Mouse (Mus musculus): ENCODE measurements at regions not wholly inside any gene's neighbourhood (a gene's known extent, or its start where the extent isn't known, plus 50 kb on each side); places are given as distances from the start of the nearest gene placed in this dataset.

GRCm38 (mm10) chr3:21822675-21823074 lies 253.8 kb upstream of the Tbl1xr1 start:
- no peak for TF ChIP-seq ZC3H11A (IDR thresholded peaks at IDR 0.05; ENCODE audit: borderline replicate concordance, low read depth, low read length)
- TF ChIP-seq ZNF384 (IDR thresholded peaks at IDR 0.05; ENCODE audit: low read depth, low read length), result no peak
- no peak for TF ChIP-seq MAFK (IDR thresholded peaks at IDR 0.05; ENCODE audit: insufficient read depth, low read depth, low read length)
- no peak for TF ChIP-seq HCFC1 (IDR thresholded peaks at IDR 0.05; ENCODE audit: borderline replicate concordance, insufficient read depth, low read length)

All from ES-E14 (cell line).